Mouse (Mus musculus) thymus, adult 2 months (tissue): ENCODE measurements around the gene Cd4. TPM values are rescaled to one million over a fixed set of nuclear protein-coding genes. Genes with fewer than 3 reads are reported as not detected.
A peak's percentile ranks its signal among the peaks of the same experiment; 100 is the strongest.

Experiments used
- DNase-seq: peaks from one replicate; pipeline ENCODE4 v3.0.0; 2021
- H3K27ac ChIP-seq: fragments of 200-500 bp; 2 replicates; pipeline ENCODE4 v1.5.1; 2012; ENCODE audit warnings: low read length, control low read depth; ENCODE audit not compliant: control insufficient read depth, insufficient read depth
- H3K27me3 ChIP-seq: fragments of 200-500 bp; 2 replicates; pipeline ENCODE4 v1.6.1; 2012; ENCODE audit warnings: mild to moderate bottlenecking, low read length, moderate library complexity, mixed read lengths; ENCODE audit not compliant: control insufficient read depth, insufficient read depth
- H3K36me3 ChIP-seq: fragments of 200-500 bp; 2 replicates; pipeline ENCODE4 v1.6.1; 2012; ENCODE audit warnings: mild to moderate bottlenecking, low read length, moderate library complexity; ENCODE audit not compliant: control insufficient read depth, insufficient read depth
- H3K4me1 ChIP-seq: fragments of 200-500 bp; replicated peaks from 2 replicates; pipeline ENCODE4 v1.6.1; 2012; ENCODE audit warnings: low read length; ENCODE audit not compliant: control insufficient read depth, insufficient read depth
- H3K4me3 ChIP-seq: fragments of 200-500 bp; 2 replicates; pipeline ENCODE4 v1.5.1; 2012; ENCODE audit warnings: mild to moderate bottlenecking, low read length, control low read depth, moderate library complexity; ENCODE audit not compliant: control insufficient read depth, insufficient read depth
- CTCF ChIP-seq: fragments of 200-500 bp; IDR thresholded peaks from 2 replicates; pipeline ENCODE4 v1.5.1; 2012; ENCODE audit warnings: mild to moderate bottlenecking, control low read depth, low read length, moderate library complexity, borderline replicate concordance; ENCODE audit not compliant: control insufficient read depth, poor library complexity, insufficient read depth; ENCODE audit errors: extremely low read depth
- POLR2A ChIP-seq: fragments of 200-500 bp; IDR thresholded peaks from 2 replicates; pipeline ENCODE4 v1.6.1; 2012; ENCODE audit warnings: mild to moderate bottlenecking, low read length, control low read depth, moderate library complexity; ENCODE audit not compliant: control insufficient read depth, poor library complexity, insufficient read depth; ENCODE audit errors: extremely low read depth
- WGBS: fragments of 180-500 bp; shearing (Covaris S2); methylation state at CpG from one replicate; pipeline ENCODE4 v1.1.7; 2018; 5-methylcytosine and 5-hydroxymethylcytosine counted together
- polyA plus RNA-seq: library from polyadenylated mRNA; depleted of rRNA; stranded (reverse); fragments of >200 nt; gene quantifications from 2 replicates; pipeline ENCODE4 v1.2.3, GENCODE M21; 2012

The Cd4 gene
- polyA plus RNA-seq, 1 experiment = 565 TPM

GRCm38 (mm10) chr6:124919695-124920317 is 31.8 kb upstream of the Cd4 start, which contains the start of gene Ptms:
Ptms (minus strand) TSS chr6:124920103.
- Histone ChIP-seq H3K4me1 (peaks cover 43% of the 10 kb centered on the region), H3K27ac (peak within 1 kb of the TSS; percentile 26; the same call in 1 of the 2 replicates), H3K27me3 (no peaks in the 10 kb centered on the region), H3K36me3 (peaks cover under 1% of the 10 kb centered on the region), H3K4me3 (peak within 1 kb of the TSS; percentile 36)
- DNase-seq = peak; percentile 67
- TF ChIP-seq POLR2A (0 out of 2 replicates have a peak, but pooled peaks have one; percentile 33), CTCF (no peak)
- 27% methylated on average over 13 of the region's 13 CpGs for WGBS

DNA sequence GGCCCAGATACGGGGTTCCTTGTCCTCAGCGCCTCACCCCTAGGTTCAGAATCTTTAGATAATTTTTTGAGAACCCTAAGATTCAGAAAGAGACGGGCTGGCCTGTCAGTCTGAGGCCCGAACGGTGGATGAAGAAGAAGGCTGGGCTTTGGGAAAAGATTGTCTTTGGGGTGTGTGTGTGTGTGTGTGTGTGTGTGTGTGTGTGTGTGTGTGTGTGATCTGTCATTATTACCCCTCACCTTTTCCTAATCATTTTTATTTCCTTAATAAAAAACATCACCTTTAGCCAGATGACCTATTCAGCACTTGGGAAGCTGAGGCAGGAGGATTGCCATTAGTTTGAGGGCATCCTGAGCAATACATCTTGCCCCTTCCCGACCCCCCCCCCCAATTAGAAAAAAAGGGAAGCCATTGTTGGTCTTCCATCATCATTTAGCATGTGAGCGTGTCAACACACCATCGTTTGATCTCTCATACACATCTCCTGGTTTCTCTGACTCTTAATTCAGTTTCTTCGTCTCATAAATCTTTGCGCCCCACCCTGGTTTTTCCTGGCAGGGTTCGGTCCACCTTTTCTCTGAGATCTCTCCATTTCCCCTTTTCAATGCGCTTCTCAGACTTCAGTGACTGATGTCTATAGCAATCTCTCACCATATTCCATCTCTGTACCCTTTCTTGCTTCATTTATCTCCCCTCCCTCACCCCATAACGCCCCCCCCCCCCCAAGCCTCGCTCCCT is 31.0 kb upstream of the Cd4 start:
- DNase-seq = no peak
- WGBS = 45% methylated on average over 13 of the region's 14 CpGs
- TF ChIP-seq POLR2A = no peak
- TF ChIP-seq CTCF = no peak
- Histone ChIP-seq H3K27me3 (no peaks in the 10 kb centered on the region), H3K36me3 (peaks cover 8% of the 10 kb centered on the region), H3K4me3 (peak overlapping the region; percentile 36), H3K4me1 (peaks cover 43% of the 10 kb centered on the region), H3K27ac (no peak overlapping the region)

GRCm38 (mm10) chr6:124918331-124918690 is 30.3 kb upstream of the Cd4 start:
- TF ChIP-seq CTCF (no peak), POLR2A (no peak)
- Histone ChIP-seq H3K4me3 (peak overlapping the region; percentile 62), H3K27me3 (no peaks in the 10 kb centered on the region), H3K4me1 (peaks cover 44% of the 10 kb centered on the region), H3K27ac (no peak overlapping the region; the same call in 1 of the 2 replicates), H3K36me3 (peaks cover 12% of the 10 kb centered on the region)
- DNase-seq = no peak
- WGBS = 56% methylated on average over 7 of the region's 7 CpGs

GRCm38 (mm10) chr6:124917518-124918330 is 29.7 kb upstream of the Cd4 start:
- TF ChIP-seq CTCF = no peak
- TF ChIP-seq POLR2A = peak; percentile 70; the same call in 1 of the 2 replicates
- DNase-seq = peak; percentile 81
- Histone ChIP-seq H3K4me1 (peaks cover 48% of the 10 kb centered on the region), H3K27ac (no peak overlapping the region; the same call in 1 of the 2 replicates), H3K36me3 (peaks cover 12% of the 10 kb centered on the region), H3K4me3 (peak overlapping the region; percentile 62), H3K27me3 (no peaks in the 10 kb centered on the region)
- 1% methylated on average over 85 of the region's 89 CpGs for WGBS

GRCm38 (mm10) chr6:124916695-124917517 is 28.9 kb upstream of the Cd4 start:
- TF ChIP-seq POLR2A (no peak), CTCF (peak; percentile 95)
- Histone ChIP-seq H3K36me3 (peaks cover 12% of the 10 kb centered on the region), H3K27me3 (no peaks in the 10 kb centered on the region), H3K27ac (no peak overlapping the region; the same call in 1 of the 2 replicates), H3K4me3 (peak overlapping the region; percentile 100), H3K4me1 (peaks cover 48% of the 10 kb centered on the region)
- DNase-seq = peak; percentile 94
- 7% methylated on average over 66 of the region's 67 CpGs for WGBS
